Mouse (Mus musculus) left cerebral cortex, adult 2 months (tissue): ENCODE measurements around the gene Fgfr2. TPM values are rescaled to one million over a fixed set of nuclear protein-coding genes. Genes with fewer than 3 reads are reported as not detected.

Experiments used
- DNase-seq, 2 experiments: peaks; one replicate each; pipeline ENCODE4 v3.0.0; 2021 to 2022; ENCODE audit warnings: low spot score in 2 of 2, mixed read lengths in 1 of 2; ENCODE audit errors: extremely low spot score in 1 of 2
- H3K27ac ChIP-seq: fragments of 200-600 bp; 2 replicates; pipeline ENCODE4 v1.8.1; 2022
- H3K4me3 ChIP-seq: fragments of 200-600 bp; 2 replicates; pipeline ENCODE4 v1.8.1; 2022
- CTCF ChIP-seq: fragments of 200-600 bp; IDR thresholded peaks from 2 replicates; pipeline ENCODE4 v1.8.1; 2022; ENCODE audit warnings: antibody characterized with exemption, mild to moderate bottlenecking, moderate library complexity
- intact Hi-C: fragments of 180-260 bp; cut with DNase I; formaldehyde crosslinking; loops from one replicate; pipeline ENCODE4 v1.15.1; 2025
- total RNA-seq, 2 experiments: library from RNA; stranded (reverse); gene quantifications; 2 replicates each; pipeline ENCODE4 v1.2.3; 2021

Fgfr2 gene
- total RNA-seq, 2 experiments from 2014 or later = 47.3 to 47.4 TPM

DNA sequence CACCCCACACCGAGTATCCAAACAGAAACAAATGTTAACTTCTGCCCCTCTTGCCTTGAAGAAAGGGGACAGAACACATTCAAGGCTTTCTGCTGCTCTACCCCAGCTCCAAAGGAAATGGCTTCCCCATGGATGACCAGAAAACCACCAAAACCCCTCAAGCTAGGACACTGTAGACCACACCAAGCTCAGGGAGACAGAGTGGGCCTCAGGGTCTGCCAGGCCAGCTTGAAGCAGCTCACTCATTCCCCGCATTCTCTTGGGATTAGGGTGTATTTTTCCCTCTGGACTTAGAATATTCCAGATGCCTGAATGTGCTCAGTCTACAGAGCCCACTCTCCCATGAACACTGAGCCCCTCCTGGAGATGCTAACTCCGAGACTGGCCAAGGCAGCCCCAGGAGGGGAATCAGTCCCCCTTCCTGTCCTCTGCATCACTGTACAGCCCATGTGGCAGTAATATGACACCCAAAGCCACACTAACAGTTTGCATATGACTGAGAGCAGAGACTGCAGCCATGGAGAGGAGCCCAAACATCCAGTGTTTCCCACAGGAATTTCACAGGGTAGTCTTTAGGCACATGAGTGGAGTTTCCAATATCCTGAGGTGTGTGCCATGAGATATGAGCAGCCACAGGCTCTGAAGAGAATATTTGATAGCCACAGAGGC lies 2824.1 kb downstream of the Fgfr2 start:
- DNase-seq = no peak
- intact Hi-C loops = no loop called here
- Histone ChIP-seq H3K27ac (no peak overlapping the region), H3K4me3 (no peak overlapping the region)
- TF ChIP-seq CTCF = no peak

DNA sequence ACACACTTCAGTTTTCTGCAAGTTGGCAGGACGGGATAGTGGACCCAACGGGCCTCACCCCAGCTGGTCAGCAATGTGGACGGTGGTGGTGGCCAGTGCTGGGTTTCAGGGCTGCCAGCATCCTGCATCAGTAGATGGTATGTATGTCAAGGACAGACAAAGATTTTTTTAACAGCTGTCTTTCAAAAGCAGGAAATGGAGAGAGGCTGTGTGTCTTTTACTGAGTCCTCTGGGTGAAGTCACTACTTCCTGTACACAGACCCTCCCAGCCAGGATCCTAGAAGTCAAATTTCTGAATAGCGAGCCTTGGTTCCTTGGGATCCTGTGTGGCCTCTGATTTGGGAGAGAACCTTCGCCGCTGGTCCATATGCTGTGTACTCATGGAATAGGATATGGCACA lies 2832.0 kb downstream of the Fgfr2 start:
- Histone ChIP-seq H3K4me3 (no peak overlapping the region), H3K27ac (no peak overlapping the region)
- no peak for TF ChIP-seq CTCF
- DNase-seq = no peak
- intact Hi-C loops = no loop called here

GRCm38 (mm10) chr7:130289428-130289790 lies 2833.7 kb downstream of the Fgfr2 start:
- DNase-seq = no peak
- no peak for TF ChIP-seq CTCF
- H3K27ac ChIP-seq = no peak overlapping the region
- no peak overlapping the region for H3K4me3 ChIP-seq
- intact Hi-C loops = no loop called here

DNA sequence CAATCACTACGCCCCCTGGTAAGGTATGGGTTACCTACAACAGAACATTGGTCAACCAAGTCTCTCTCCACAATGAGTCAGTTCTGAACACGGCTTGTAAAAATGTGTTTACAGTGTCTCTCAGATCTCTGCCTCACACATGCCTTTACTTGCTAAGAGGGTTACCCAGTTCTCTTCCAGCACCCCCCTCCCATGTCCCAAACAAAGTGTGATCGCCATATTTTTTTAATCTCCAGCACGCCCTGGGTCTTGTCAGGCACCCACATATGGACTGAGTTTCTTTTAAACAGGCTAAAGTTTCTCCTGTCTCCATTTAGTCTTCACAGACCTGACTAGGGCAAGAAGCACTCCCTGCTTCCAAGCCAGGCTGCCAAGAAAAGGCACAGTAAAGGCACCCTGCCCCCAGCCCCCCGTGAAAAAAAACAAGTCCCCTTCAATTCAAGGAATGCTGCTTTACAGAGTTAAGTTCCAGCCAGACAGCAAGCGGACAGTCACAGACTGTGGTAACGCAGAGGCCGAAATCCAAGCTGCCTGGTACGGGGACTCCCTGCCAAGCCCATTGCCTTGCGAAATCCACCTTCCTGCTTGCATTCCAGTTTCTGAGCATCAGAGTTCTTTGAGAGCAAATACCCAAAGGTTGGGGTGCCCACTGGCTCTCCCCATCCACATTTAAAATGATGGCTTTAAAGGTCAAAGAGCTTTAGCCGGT lies 2834.3 kb downstream of the Fgfr2 start:
- no peak for DNase-seq
- no peak for TF ChIP-seq CTCF
- Histone ChIP-seq H3K27ac (no peak overlapping the region), H3K4me3 (no peak overlapping the region)
- intact Hi-C loops = no loop called here

- intact Hi-C loops = no loop called here
- DNase-seq = no peak
- no peak overlapping the region for H3K27ac ChIP-seq
- no peak for TF ChIP-seq CTCF
- no peak overlapping the region for H3K4me3 ChIP-seq
Measured at GRCm38 (mm10) chr7:130288248-130288647, 2834.9 kb downstream of the Fgfr2 start.

DNA sequence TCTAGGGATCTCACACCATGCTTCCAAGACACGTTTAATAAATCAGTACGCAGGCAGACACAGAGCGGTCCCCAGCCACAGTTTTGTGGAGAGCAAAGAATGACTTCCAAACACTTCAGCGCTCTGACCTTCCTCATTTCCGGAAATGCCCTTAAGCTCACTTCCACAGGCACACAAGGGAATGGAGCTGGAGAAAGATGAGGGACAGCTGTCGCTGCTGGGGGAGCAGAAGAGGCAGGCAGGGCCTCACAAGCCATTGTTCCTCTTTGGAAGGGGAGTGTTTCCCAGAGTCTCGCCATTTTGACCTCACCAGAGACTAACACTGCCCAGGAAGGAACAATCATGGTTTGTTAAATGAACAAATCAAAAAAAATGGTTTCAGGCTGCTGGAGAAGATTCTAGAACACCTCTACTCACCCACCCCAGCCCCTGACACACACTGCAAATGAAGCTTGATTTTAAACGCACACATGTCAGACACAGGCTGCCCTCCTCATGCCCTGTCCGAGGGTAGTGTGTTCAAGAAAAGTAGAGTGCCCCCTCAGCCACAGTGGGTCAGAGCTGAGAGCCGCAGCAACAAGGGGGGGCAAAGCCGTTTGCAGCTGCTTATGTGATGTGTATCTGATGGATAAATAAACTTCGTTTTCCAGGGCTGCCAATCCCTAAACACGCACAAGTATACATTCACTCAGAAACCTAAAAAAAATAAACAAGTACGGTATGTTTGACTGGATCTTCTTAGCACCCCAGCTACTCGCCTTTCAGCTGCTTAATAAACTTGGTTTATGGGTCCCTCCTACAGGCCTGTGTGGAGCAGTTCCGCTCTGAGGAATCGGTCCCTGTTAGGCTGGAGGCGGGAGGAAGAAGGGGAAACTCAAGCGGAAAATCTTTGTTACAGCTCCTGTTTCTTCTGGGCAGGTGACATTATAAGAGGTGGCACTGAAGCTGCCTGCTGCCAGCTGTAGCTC lies 2844.1 kb downstream of the Fgfr2 start:
- DNase-seq = no peak
- no peak overlapping the region for H3K27ac ChIP-seq
- intact Hi-C loops = no loop called here
- no peak overlapping the region for H3K4me3 ChIP-seq
- no peak for TF ChIP-seq CTCF

DNA sequence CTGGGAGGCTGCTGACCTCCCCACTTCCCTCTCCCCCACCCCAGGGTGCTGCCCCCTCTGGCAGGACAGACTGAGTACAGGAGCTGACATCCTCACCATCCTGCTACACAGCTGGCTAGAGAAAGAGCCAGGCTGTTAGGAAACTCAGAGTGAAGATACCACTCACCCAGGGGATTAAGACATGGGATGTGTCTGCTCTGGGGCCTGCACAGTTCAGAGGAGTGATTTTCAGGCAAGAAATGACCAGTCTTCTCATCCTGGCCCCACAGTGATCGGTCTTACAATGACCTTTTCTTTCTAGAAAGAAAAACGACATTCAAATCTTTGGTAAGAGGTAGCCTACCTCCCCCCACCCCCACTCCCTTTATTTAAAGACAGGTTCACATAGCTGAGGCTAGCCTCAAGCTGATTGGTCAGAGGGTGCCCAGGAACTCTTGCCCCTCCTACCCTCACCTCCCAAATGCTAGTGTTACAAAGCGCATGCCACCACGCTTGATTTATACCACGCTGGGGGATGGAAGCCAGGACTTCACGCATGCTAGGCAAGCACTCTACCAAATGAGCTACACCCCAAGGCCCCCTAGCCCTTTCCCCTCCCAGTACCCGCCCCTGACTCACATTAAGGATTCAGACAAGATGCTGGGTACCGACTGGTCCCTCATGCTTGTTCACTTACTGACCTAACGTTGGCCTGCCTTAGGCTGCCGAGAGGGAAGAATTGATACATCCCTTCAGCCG lies 2845.0 kb downstream of the Fgfr2 start:
- DNase-seq = no peak
- no peak for TF ChIP-seq CTCF
- Histone ChIP-seq H3K27ac (no peak overlapping the region), H3K4me3 (no peak overlapping the region)
- intact Hi-C loops = no loop called here

- TF ChIP-seq CTCF = peak; percentile 97
- no peak overlapping the region for H3K27ac ChIP-seq
- peak; percentile 67 to 76 for DNase-seq
- no peak overlapping the region for H3K4me3 ChIP-seq
- intact Hi-C loops = loop anchor here (2.0 to 5.0 kb wide), 2 partner anchors 109 to 204 kb away; no protein-coding TSS in a partner anchor
Measured at GRCm38 (mm10) chr7:130273265-130273664, 2849.9 kb downstream of the Fgfr2 start.

- peak; percentile 43 for TF ChIP-seq CTCF
- intact Hi-C loops = loop anchor here (1.0 to 5.0 kb wide), 2 partner anchors 111 to 618 kb away; no protein-coding TSS in a partner anchor
- DNase-seq = no peak
- Histone ChIP-seq H3K4me3 (no peak overlapping the region), H3K27ac (no peak overlapping the region)
Measured at GRCm38 (mm10) chr7:130270807-130271206, 2852.3 kb downstream of the Fgfr2 start.

DNA sequence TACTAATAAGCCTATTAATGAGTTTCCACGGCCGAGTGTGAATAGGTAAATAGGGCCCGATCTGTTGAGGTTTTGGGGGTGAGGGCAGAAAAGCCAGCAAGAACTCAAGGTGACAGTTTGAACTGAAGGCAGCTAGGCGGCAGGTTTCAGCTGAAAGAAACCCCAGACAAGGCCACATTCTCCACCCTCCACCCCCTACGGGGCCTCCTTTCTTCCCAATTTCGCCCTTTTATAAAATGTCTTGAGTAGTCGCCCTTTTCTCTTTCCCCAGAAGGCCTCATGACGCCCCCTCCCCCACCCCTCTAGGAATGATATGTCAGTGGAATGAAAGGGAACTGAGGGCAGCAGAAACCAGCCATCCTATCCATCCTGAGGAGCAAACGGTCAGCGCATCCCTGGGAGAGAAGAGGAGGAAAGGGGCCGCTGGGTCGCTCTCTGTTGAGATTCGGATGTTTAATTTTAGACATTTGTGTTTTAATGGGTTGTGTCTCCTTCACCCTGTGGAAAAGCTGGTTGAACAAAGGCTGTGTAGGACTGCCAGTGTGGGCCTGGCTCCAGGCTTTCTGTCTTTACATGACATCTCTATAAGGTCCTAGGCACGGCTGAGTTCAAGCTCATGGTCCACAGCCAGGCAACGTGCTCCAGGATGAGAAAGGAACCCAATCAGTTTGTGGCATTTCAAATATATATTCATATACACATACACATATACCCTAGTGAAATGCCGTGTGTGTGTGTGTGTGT lies 2853.9 kb downstream of the Fgfr2 start:
- H3K4me3 ChIP-seq = no peak overlapping the region
- TF ChIP-seq CTCF = no peak
- DNase-seq = no peak
- intact Hi-C loops = loop anchor here (10.0 kb wide), 1 partner anchor 514 kb away; no protein-coding TSS in a partner anchor
- H3K27ac ChIP-seq = no peak overlapping the region
